Mouse (Mus musculus): ENCODE results near the gene Agap1. TPM values are rescaled to one million over a fixed set of nuclear protein-coding genes. Genes with fewer than 3 reads are reported as not detected.

Agap1 gene
- polyA plus RNA-seq, 1 experiment from 2014 or later = 37.2 TPM

DNA sequence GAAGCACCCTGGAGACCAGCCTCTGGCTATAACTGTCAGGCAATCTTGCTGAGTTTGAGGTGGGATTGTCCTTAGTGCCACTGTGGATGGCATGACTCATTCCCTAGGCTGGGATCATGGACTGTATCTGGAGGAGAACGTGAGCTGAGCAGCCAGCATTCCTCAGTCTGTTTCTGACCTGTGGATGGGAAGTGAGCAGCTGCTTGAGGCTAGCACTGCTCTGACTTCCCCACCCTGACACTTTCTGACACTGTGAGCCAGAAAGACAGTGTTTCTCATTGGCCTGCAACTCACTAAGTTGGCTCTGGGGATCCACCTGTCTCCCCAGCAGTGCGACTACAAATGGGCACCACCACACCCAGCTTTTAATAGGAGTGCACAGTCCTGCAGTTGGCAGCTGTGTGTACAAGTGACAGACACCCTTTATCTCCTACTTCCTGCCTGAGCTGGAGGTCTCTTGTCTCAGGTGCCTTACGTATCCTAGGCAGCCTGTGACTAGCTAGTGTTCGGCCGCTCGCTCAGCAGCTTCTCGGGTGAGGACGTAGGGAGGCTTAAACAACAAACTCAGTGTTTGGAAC, 55.2 kb downstream of the Agap1 start:
- Histone ChIP-seq H3K9ac (replicated peaks; ENCODE audit: low read depth, low read length) (no peak overlapping the region), H3K27me3 (replicated peaks; ENCODE audit: control insufficient read depth, insufficient read depth, low read length) (0 out of 2 replicates have a peak, but pooled peaks cover 4% of the 10 kb centered on the region), H3K4me1 (replicated peaks; ENCODE audit: control insufficient read depth, insufficient read depth, low read length) (peaks cover 15% of the 10 kb centered on the region), H3K27ac (ENCODE audit: low read length) (no peak overlapping the region), H3K4me3 (replicated peaks; ENCODE audit: low read length) (no peak overlapping the region), H3K4me2 (ENCODE audit: low read length) (no peak overlapping the region), H3K36me3 (ENCODE audit: control insufficient read depth, insufficient read depth) (no peaks in the 10 kb centered on the region), H3K9me3 (ENCODE audit: control insufficient read depth, low read length) (no peaks in the 10 kb centered on the region)
- WGBS = 14% methylated on average over 8 of the region's 8 CpGs
- ATAC-seq = peak; percentile 44; the same call in 1 of the 2 replicates

DNA sequence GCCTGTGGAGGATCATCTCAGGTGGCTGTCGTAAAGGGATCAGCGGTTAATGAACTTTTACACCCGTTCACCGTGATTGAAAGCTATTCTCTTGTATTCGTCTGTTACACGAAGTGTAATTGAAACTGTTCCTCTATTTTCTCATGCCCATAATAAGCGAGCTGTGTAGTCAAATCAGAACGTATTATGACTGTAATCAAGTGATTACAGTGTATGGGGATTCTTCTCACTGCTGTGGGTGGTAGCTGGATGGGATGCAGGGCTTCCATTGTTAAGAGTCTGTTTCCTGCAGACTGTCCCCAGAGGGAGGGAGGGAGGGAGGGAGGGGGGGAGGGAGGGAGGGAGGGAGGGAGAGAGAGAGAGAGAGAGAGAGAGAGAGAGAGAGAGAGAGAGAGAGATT, 56.1 kb downstream of the Agap1 start:
- ATAC-seq = peak; percentile 79
- Histone ChIP-seq H3K4me1 (replicated peaks; ENCODE audit: control insufficient read depth, insufficient read depth, low read length) (peaks cover 15% of the 10 kb centered on the region), H3K27me3 (replicated peaks; ENCODE audit: control insufficient read depth, insufficient read depth, low read length) (peaks cover 6% of the 10 kb centered on the region; the same call in 1 of the 2 replicates), H3K4me2 (ENCODE audit: low read length) (no peak overlapping the region), H3K27ac (ENCODE audit: low read length) (no peak overlapping the region), H3K4me3 (replicated peaks; ENCODE audit: low read length) (no peak overlapping the region), H3K36me3 (ENCODE audit: control insufficient read depth, insufficient read depth) (no peaks in the 10 kb centered on the region), H3K9me3 (ENCODE audit: control insufficient read depth, low read length) (no peaks in the 10 kb centered on the region), H3K9ac (replicated peaks; ENCODE audit: low read depth, low read length) (no peak overlapping the region)
- WGBS = 7% methylated on average over 8 of the region's 8 CpGs

GRCm38 (mm10) chr1:89513616-89514283, 59.1 kb downstream of the Agap1 start:
- WGBS = 81% methylated on average over 8 of the region's 8 CpGs
- no peaks in the 10 kb centered on the region for H3K9me3 ChIP-seq (ENCODE audit: control insufficient read depth, low read length)
- peaks cover 6% of the 10 kb centered on the region; the same call in 1 of the 2 replicates for H3K27me3 ChIP-seq (replicated peaks; ENCODE audit: control insufficient read depth, insufficient read depth, low read length)
- H3K4me2 ChIP-seq (ENCODE audit: low read length) = no peak overlapping the region
- H3K27ac ChIP-seq (ENCODE audit: low read length) = no peak overlapping the region
- H3K9ac ChIP-seq (replicated peaks; ENCODE audit: low read depth, low read length) = no peak overlapping the region
- ATAC-seq = no peak
- no peaks in the 10 kb centered on the region for H3K36me3 ChIP-seq (ENCODE audit: control insufficient read depth, insufficient read depth)
- no peak overlapping the region for H3K4me3 ChIP-seq (replicated peaks; ENCODE audit: low read length)
- peaks cover 27% of the 10 kb centered on the region for H3K4me1 ChIP-seq (replicated peaks; ENCODE audit: control insufficient read depth, insufficient read depth, low read length)

DNA sequence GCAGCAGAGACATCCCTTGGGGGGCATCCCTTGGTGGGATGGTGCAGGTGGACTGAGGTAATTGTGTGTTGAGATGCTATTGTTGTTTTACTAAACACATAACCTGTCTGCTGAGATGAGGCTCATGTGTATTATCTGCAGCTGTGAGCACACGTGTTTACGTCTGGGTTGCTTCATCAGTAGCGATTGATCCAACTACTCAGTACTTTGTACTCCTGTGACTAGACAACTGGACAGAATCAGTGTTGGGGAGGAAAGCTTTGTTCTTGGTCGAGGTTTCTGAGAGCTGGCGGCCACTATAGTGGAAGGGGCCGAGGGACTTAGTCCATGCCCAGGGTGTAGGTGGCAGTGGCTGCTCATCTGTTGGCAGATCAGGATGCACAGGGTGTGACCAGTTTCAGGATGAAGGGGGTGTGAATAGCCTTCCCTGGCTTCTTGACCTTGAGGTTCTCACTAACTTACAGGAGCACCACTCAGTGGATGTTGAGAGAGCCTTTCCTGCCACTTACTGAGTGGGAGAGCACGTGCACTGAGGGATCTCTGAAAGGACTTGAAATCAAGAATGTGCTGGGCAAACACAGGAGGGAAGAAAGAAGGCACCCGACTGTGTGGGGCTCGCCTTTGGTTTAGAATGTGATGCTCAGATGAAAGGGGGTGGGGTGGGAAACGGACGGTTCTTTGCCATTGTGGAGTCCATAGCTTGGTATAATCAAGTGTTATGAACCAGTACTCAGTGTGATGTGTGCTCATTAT, 61.4 kb downstream of the Agap1 start:
- H3K9me3 ChIP-seq (ENCODE audit: control insufficient read depth, low read length) = no peaks in the 10 kb centered on the region
- peaks cover 16% of the 10 kb centered on the region for H3K4me1 ChIP-seq (replicated peaks; ENCODE audit: control insufficient read depth, insufficient read depth, low read length)
- no peak overlapping the region for H3K27ac ChIP-seq (ENCODE audit: low read length)
- no peak overlapping the region for H3K4me2 ChIP-seq (ENCODE audit: low read length)
- peaks cover 6% of the 10 kb centered on the region; the same call in 1 of the 2 replicates for H3K27me3 ChIP-seq (replicated peaks; ENCODE audit: control insufficient read depth, insufficient read depth, low read length)
- H3K36me3 ChIP-seq (ENCODE audit: control insufficient read depth, insufficient read depth) = no peaks in the 10 kb centered on the region
- H3K9ac ChIP-seq (replicated peaks; ENCODE audit: low read depth, low read length) = no peak overlapping the region
- no peak for ATAC-seq
- WGBS = 55% methylated on average over 11 of the region's 11 CpGs
- no peak overlapping the region for H3K4me3 ChIP-seq (replicated peaks; ENCODE audit: low read length)

DNA sequence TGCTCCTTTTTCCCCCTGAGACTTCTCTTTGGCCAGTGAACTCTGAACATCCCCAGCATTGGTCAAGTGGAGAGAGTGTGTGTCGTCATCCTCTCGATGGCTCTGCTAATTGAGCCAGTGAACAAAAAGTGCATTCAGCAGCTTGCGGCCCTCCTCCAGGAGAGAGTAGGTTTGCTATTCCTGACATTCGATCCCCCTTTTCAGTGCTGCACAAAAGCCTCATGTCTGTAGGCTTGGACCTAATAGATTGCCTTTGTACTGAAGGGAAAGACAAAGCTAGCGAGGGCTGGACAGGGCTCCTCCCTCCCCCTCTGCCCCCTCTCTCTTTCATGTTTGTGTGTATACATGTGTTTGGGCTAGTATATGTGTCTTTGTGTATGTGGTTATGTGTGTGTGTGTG, 63.2 kb downstream of the Agap1 start:
- no peak overlapping the region for H3K27ac ChIP-seq (ENCODE audit: low read length)
- H3K9me3 ChIP-seq (ENCODE audit: control insufficient read depth, low read length) = no peaks in the 10 kb centered on the region
- H3K4me2 ChIP-seq (ENCODE audit: low read length) = peak overlapping the region; percentile 3; the same call in 1 of the 2 replicates
- peaks cover 23% of the 10 kb centered on the region for H3K4me1 ChIP-seq (replicated peaks; ENCODE audit: control insufficient read depth, insufficient read depth, low read length)
- no peaks in the 10 kb centered on the region for H3K36me3 ChIP-seq (ENCODE audit: control insufficient read depth, insufficient read depth)
- peaks cover 2% of the 10 kb centered on the region; the same call in 1 of the 2 replicates for H3K27me3 ChIP-seq (replicated peaks; ENCODE audit: control insufficient read depth, insufficient read depth, low read length)
- no peak overlapping the region for H3K4me3 ChIP-seq (replicated peaks; ENCODE audit: low read length)
- peak; percentile 30; the same call in 1 of the 2 replicates for ATAC-seq
- H3K9ac ChIP-seq (replicated peaks; ENCODE audit: low read depth, low read length) = no peak overlapping the region
- 8% methylated on average over 5 of the region's 5 CpGs for WGBS

GRCm38 (mm10) chr1:89519914-89520643, 65.5 kb downstream of the Agap1 start:
- Histone ChIP-seq H3K4me1 (replicated peaks; ENCODE audit: control insufficient read depth, insufficient read depth, low read length) (peaks cover 23% of the 10 kb centered on the region), H3K4me3 (replicated peaks; ENCODE audit: low read length) (no peak overlapping the region), H3K9ac (replicated peaks; ENCODE audit: low read depth, low read length) (no peak overlapping the region), H3K4me2 (ENCODE audit: low read length) (no peak overlapping the region), H3K9me3 (ENCODE audit: control insufficient read depth, low read length) (no peaks in the 10 kb centered on the region), H3K27me3 (replicated peaks; ENCODE audit: control insufficient read depth, insufficient read depth, low read length) (peaks cover 1% of the 10 kb centered on the region; the same call in 1 of the 2 replicates), H3K27ac (ENCODE audit: low read length) (no peak overlapping the region), H3K36me3 (ENCODE audit: control insufficient read depth, insufficient read depth) (no peaks in the 10 kb centered on the region)
- no peak for ATAC-seq
- WGBS = 50% methylated on average over 17 of the region's 17 CpGs

DNA sequence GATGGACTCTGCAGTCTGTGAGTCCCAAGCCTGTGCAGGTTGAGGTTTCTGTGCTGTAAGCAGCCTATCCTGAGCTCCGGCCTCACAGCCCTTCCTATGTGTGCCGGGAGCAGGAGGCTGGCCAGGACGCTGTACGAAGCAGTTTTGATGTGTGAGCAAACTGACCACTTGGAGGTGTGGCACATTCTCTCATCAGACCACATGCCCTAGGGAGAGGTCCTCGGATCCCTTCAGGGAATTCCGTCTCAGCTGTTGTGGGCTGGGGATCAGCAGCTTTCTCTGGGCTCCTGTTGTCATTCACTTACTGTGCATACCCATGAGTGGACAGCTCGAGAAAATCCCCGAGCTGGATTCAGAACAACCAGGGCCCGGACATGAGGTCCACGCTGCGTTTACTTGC, 66.8 kb downstream of the Agap1 start:
- no peak overlapping the region for H3K4me2 ChIP-seq (ENCODE audit: low read length)
- peaks cover 32% of the 10 kb centered on the region for H3K4me1 ChIP-seq (replicated peaks; ENCODE audit: control insufficient read depth, insufficient read depth, low read length)
- no peaks in the 10 kb centered on the region for H3K36me3 ChIP-seq (ENCODE audit: control insufficient read depth, insufficient read depth)
- WGBS = 72% methylated on average over 11 of the region's 11 CpGs
- ATAC-seq = no peak
- no peak overlapping the region for H3K9ac ChIP-seq (replicated peaks; ENCODE audit: low read depth, low read length)
- no peaks in the 10 kb centered on the region for H3K9me3 ChIP-seq (ENCODE audit: control insufficient read depth, low read length)
- H3K27me3 ChIP-seq (replicated peaks; ENCODE audit: control insufficient read depth, insufficient read depth, low read length) = no peaks in the 10 kb centered on the region
- no peak overlapping the region for H3K4me3 ChIP-seq (replicated peaks; ENCODE audit: low read length)
- H3K27ac ChIP-seq (ENCODE audit: low read length) = no peak overlapping the region

GRCm38 (mm10) chr1:89521935-89522535, 67.4 kb downstream of the Agap1 start:
- 47% methylated on average over 17 of the region's 17 CpGs for WGBS

More at GRCm38 (mm10) chr1:89521935-89522535, 67.4 kb downstream of the Agap1 start:
- Histone ChIP-seq H3K4me3 (replicated peaks; ENCODE audit: low read length) (no peak overlapping the region), H3K36me3 (ENCODE audit: control insufficient read depth, insufficient read depth) (no peaks in the 10 kb centered on the region), H3K27ac (ENCODE audit: low read length) (no peak overlapping the region), H3K4me2 (ENCODE audit: low read length) (no peak overlapping the region), H3K9me3 (ENCODE audit: control insufficient read depth, low read length) (no peaks in the 10 kb centered on the region), H3K4me1 (replicated peaks; ENCODE audit: control insufficient read depth, insufficient read depth, low read length) (peaks cover 31% of the 10 kb centered on the region), H3K27me3 (replicated peaks; ENCODE audit: control insufficient read depth, insufficient read depth, low read length) (no peaks in the 10 kb centered on the region), H3K9ac (replicated peaks; ENCODE audit: low read depth, low read length) (no peak overlapping the region)
- ATAC-seq = no peak

Measured in forebrain, embryonic 16.5 days (tissue).